Mouse (Mus musculus) liver, embryonic 14.5 days (tissue): ENCODE results near the gene Sf3b4.

Experiments
- CTCF ChIP-seq: IDR thresholded peaks from 2 replicates; pipeline ENCODE4 v1.5.1; 2016; ENCODE audit warnings: antibody characterized with exemption, low read depth, control low read depth
- EP300 ChIP-seq: IDR thresholded peaks from 2 replicates; pipeline ENCODE4 v1.6.1; 2016; ENCODE audit warnings: antibody characterized with exemption, low read depth

DNA sequence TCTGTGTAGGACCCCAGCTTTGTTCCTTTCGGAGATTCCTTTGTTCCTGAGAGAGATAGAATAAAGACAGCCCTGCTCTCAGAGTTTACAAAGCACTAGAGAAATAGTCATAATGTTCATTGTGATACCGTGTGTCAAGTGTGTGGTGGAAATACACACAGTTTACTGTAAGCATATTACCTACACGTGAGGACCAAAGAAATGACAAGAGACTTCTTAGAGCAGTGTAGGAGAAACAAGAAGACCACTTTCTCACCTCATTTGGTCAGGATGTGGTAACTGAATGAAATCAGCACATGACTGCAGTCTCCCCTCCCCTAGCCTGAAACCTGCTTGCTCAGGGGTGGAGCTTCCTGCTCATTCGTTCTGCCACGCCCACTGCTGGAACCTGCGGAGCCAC is 26.0 kb downstream of the Sf3b4 start:
- no peak for TF ChIP-seq CTCF
- TF ChIP-seq EP300: no peak
